Mouse (Mus musculus) MEL (cell line): Measurements from ENCODE around the gene Hoxa9.

Source experiments
- BHLHE40 ChIP-seq: IDR thresholded peaks from 2 replicates; pipeline ENCODE4 v1.6.1; 2012; ENCODE audit warnings: low read depth, mild to moderate bottlenecking, inconsistent platforms, low read length, improper control_type of control experiment, borderline replicate concordance
- CTCF ChIP-seq, 3 experiments: IDR thresholded peaks in 2 of 3; conservative IDR thresholded peaks in 1 of 3; 2 replicates each; pipeline ENCODE4 v1.5.1; 2011 to 2012; ENCODE audit warnings: low read length in 3 of 3, low read depth in 2 of 3, mild to moderate bottlenecking in 2 of 3, improper control_type of control experiment in 1 of 3, inconsistent platforms in 1 of 3, mixed read lengths in 1 of 3, moderate library complexity in 1 of 3; ENCODE audit not compliant: control insufficient read depth in 1 of 3, insufficient read depth in 1 of 3, poor library complexity in 1 of 3, severe bottlenecking in 1 of 3
- EP300 ChIP-seq, 2 experiments: IDR thresholded peaks; 2 replicates each; pipeline ENCODE4 v1.6.1; 2011; ENCODE audit warnings: improper control_type of control experiment in 2 of 2, low read length in 2 of 2, low read depth in 1 of 2, mild to moderate bottlenecking in 1 of 2
- GATA1 ChIP-seq: IDR thresholded peaks from 2 replicates; pipeline ENCODE4 v1.6.1; 2011; ENCODE audit warnings: low read depth, low read length, improper control_type of control experiment
- HCFC1 ChIP-seq: IDR thresholded peaks from 2 replicates; pipeline ENCODE4 v1.6.1; 2012; ENCODE audit warnings: low read depth, mild to moderate bottlenecking, inconsistent platforms, low read length, improper control_type of control experiment, moderate library complexity
- JUND ChIP-seq: IDR thresholded peaks from 2 replicates; pipeline ENCODE4 v1.6.1; 2011; ENCODE audit warnings: low read depth, mild to moderate bottlenecking, improper control_type of control experiment, low read length
- MAX ChIP-seq: IDR thresholded peaks from 2 replicates; pipeline ENCODE4 v1.6.1; 2011; ENCODE audit warnings: low read length, improper control_type of control experiment
- MXI1 ChIP-seq: IDR thresholded peaks from 2 replicates; pipeline ENCODE4 v1.6.1; 2011; ENCODE audit warnings: mild to moderate bottlenecking, low read depth, low read length, improper control_type of control experiment
- NELFE ChIP-seq: IDR thresholded peaks from 2 replicates; pipeline ENCODE4 v1.6.1; 2011; ENCODE audit warnings: low read depth, low read length, improper control_type of control experiment
- POLR2A ChIP-seq, 2 experiments: IDR thresholded peaks; 2 replicates each; pipeline ENCODE4 v1.6.1; 2011 to 2012; ENCODE audit warnings: low read length in 2 of 2, mild to moderate bottlenecking in 2 of 2, control low read depth in 1 of 2, improper control_type of control experiment in 1 of 2, low read depth in 1 of 2, moderate library complexity in 1 of 2; ENCODE audit not compliant: control insufficient read depth in 1 of 2, insufficient read depth in 1 of 2, poor library complexity in 1 of 2
- RCOR1 ChIP-seq: IDR thresholded peaks from 2 replicates; pipeline ENCODE4 v1.6.1; 2012; ENCODE audit warnings: low read depth, mild to moderate bottlenecking, inconsistent platforms, low read length, improper control_type of control experiment
- SIN3A ChIP-seq: IDR thresholded peaks from 2 replicates; pipeline ENCODE4 v1.6.1; 2012; ENCODE audit warnings: low read length, improper control_type of control experiment, inconsistent platforms
- USF2 ChIP-seq, 2 experiments: IDR thresholded peaks; 2 replicates each; pipeline ENCODE4 v1.6.1; 2011 to 2012; ENCODE audit warnings: improper control_type of control experiment in 2 of 2, low read length in 2 of 2, borderline replicate concordance in 1 of 2, inconsistent platforms in 1 of 2, low read depth in 1 of 2, mild to moderate bottlenecking in 1 of 2; ENCODE audit not compliant: insufficient read depth in 1 of 2
- ZKSCAN1 ChIP-seq: IDR thresholded peaks from 2 replicates; pipeline ENCODE4 v1.6.1; 2012; ENCODE audit warnings: low read depth, mild to moderate bottlenecking, inconsistent platforms, low read length, improper control_type of control experiment, moderate library complexity

DNA sequence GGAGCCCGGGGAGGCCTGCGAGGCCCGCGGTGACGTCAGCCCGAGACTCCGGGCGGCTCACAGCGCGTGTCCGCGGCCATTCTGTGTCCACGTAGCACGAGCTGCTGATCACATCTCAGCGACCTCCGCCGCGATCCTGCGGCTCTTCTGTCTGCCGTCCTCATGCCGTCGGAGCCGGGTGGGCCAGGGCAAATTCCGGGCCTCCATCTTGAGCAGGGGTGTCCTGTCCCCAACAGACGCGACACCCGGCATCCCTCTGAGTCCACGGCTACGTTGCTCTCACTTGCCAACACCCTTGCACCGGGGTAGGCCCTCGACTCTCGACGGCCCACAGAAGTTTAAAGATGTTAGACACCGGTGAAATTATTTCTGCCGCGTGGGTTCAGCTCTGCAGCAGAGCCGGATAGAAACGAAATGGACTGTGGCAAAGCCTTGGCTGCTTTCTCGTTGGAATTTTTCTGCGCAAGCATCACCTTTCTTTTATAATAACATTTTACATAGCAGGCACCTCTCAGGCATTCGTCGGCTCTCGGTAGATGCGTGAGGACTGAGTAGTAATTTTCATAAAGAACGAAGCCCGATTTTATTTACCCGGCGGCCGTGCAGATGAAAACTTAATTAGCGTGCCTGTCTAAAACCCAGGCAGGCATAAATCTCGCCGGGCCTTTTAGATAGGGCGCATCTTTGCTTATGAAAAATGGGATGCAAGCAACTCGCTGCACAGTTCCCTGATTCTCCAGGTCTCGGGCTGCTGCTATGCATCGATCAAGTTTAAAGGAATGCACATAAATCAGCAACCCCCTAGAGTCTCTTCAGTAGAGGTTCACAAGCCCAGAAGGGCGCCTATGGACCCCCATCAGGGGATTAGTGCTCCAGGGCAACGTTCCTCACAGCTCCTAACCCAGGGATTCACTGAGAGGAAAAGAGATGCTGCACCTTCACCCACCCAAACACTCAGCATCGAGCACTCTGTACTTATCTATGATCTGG lies 22.9 kb upstream of the Hoxa9 start:
- TF ChIP-seq ZKSCAN1 (no peak), HCFC1 (no peak), SIN3A (no peak), CTCF (IDR thresholded peaks at IDR 0.05 in 2 of 3, conservative IDR thresholded peaks at IDR 0.05 in 1 of 3; ENCODE audit: control insufficient read depth in 1 of 3, insufficient read depth in 1 of 3, low read depth in 2 of 3, low read length in 3 of 3, poor library complexity in 1 of 3, severe bottlenecking in 1 of 3) (no peak), RCOR1 (no peak), EP300 (IDR thresholded peaks at IDR 0.05; ENCODE audit: low read depth in 1 of 2, low read length in 2 of 2) (no peak), MAX (no peak), NELFE (no peak), MXI1 (no peak), USF2 (IDR thresholded peaks at IDR 0.05; ENCODE audit: borderline replicate concordance in 1 of 2, insufficient read depth in 1 of 2, low read depth in 1 of 2, low read length in 2 of 2) (no peak), POLR2A (IDR thresholded peaks at IDR 0.05; ENCODE audit: control insufficient read depth in 1 of 2, insufficient read depth in 1 of 2, low read depth in 1 of 2, low read length in 2 of 2, poor library complexity in 1 of 2) (no peak), GATA1 (no peak), BHLHE40 (no peak), JUND (no peak)
